Mouse (Mus musculus) E14TG2a.4 (cell line): ENCODE data around the gene Rrp36.

Source experiments
- CTCF ChIP-seq: conservative IDR thresholded peaks from 2 replicates; pipeline ENCODE4 v1.5.1; 2014; ENCODE audit warnings: low read length
- NANOG ChIP-seq: IDR thresholded peaks from 2 replicates; pipeline ENCODE4 v1.6.1; 2014; ENCODE audit warnings: borderline replicate concordance, low read length, mixed read lengths

GRCm38 (mm10) chr17:46636831-46637523, 37.2 kb downstream of the Rrp36 start:
- TF ChIP-seq NANOG (no peak), CTCF (peak; percentile 60)
